Mouse (Mus musculus) neural tube, embryonic 14.5 days (tissue): ENCODE data around the gene March5. TPM values are rescaled to one million over a fixed set of nuclear protein-coding genes. Genes with fewer than 3 reads are reported as not detected.
"Not testable (repeated sequence)": the region's sequence is repeated elsewhere in the genome, so short reads cannot be mapped to it uniquely, and the experiment has no call there.

Experiments used
- ATAC-seq: fragments of 200-750 bp; cut with Nextera tagmentation; 2 replicates; pipeline ENCODE4 v1.8.0; 2017; ENCODE audit warnings: low read depth, mild to moderate bottlenecking, moderate TSS enrichment, moderate library complexity
- H3K27ac ChIP-seq: fragments of 300-500 bp; sonication (generic); 2 replicates; pipeline ENCODE4 v1.5.1; 2014; ENCODE audit warnings: low read depth, mild to moderate bottlenecking, control low read depth, low read length, moderate library complexity, mixed read lengths
- H3K27me3 ChIP-seq: fragments of 300-500 bp; sonication (generic); 2 replicates; pipeline ENCODE4 v1.6.1; 2014; ENCODE audit warnings: low read length; ENCODE audit not compliant: control insufficient read depth, insufficient read depth
- H3K36me3 ChIP-seq: fragments of 300-500 bp; sonication (generic); 2 replicates; pipeline ENCODE4 v1.6.1; 2014; ENCODE audit warnings: low read length, mixed read lengths; ENCODE audit not compliant: control insufficient read depth, insufficient read depth
- H3K4me1 ChIP-seq: fragments of 300-500 bp; sonication (generic); 2 replicates; pipeline ENCODE4 v1.6.1; 2014; ENCODE audit warnings: low read length; ENCODE audit not compliant: control insufficient read depth, insufficient read depth
- H3K4me2 ChIP-seq: fragments of 300-500 bp; sonication (generic); 2 replicates; pipeline ENCODE4 v1.6.1; 2014; ENCODE audit warnings: mild to moderate bottlenecking, low read depth, low read length, control low read depth
- H3K4me3 ChIP-seq: fragments of 300-500 bp; sonication (generic); 2 replicates; pipeline ENCODE4 v1.5.1; 2014; ENCODE audit warnings: low read depth, low read length, control low read depth, mixed read lengths
- H3K9ac ChIP-seq: fragments of 300-500 bp; sonication (generic); replicated peaks from 2 replicates; pipeline ENCODE4 v1.6.1; 2014; ENCODE audit warnings: low read depth, mild to moderate bottlenecking, control low read depth, low read length, mixed read lengths
- H3K9me3 ChIP-seq: fragments of 300-500 bp; sonication (generic); 2 replicates; pipeline ENCODE4 v1.6.1; 2016; ENCODE audit warnings: low read length; ENCODE audit not compliant: control insufficient read depth
- WGBS: fragments of 180-500 bp; shearing (Covaris S2); extraction: QIAGEN DNeasy Blood & Tissue Kit; methylation state at CpG from one replicate; pipeline ENCODE4 v1.1.7; 2014; 5-methylcytosine and 5-hydroxymethylcytosine counted together
- polyA plus RNA-seq: library from polyadenylated mRNA; unstranded; fragments of >200 nt; fragmentation: Nextera tagmentation; extraction: Ambion mirVana; gene quantifications from 2 replicates; pipeline ENCODE4 v1.2.1, GENCODE M21; 2014

Gene March5
- polyA plus RNA-seq, 1 experiment from 2014 or later: 121 TPM

DNA sequence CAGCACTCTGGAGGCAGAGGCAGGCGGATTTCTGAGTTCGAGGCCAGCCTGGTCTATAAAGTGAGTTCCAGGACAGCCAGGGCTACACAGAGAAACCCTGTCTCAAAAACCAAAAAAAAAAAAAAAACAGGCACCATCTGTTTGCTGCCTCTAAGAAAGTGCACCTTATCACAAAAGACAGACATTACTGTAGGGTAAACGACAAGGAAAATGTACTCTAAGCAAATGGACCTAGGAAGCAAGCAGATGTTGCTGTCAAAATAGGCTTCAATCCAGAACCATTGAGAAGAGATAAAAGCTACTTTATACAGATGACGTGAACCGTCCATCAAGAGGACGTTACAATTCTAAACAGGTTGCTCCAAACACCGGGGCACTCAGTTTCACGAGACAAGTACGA lies 25.3 kb downstream of the March5 start:
- H3K36me3 ChIP-seq, H3K9ac ChIP-seq, H3K27me3 ChIP-seq, ATAC-seq, H3K4me1 ChIP-seq, H3K27ac ChIP-seq, H3K9me3 ChIP-seq, H3K4me2 ChIP-seq, H3K4me3 ChIP-seq: not testable (repeated sequence)
- 56% methylated on average over 9 of the region's 9 CpGs for WGBS

DNA sequence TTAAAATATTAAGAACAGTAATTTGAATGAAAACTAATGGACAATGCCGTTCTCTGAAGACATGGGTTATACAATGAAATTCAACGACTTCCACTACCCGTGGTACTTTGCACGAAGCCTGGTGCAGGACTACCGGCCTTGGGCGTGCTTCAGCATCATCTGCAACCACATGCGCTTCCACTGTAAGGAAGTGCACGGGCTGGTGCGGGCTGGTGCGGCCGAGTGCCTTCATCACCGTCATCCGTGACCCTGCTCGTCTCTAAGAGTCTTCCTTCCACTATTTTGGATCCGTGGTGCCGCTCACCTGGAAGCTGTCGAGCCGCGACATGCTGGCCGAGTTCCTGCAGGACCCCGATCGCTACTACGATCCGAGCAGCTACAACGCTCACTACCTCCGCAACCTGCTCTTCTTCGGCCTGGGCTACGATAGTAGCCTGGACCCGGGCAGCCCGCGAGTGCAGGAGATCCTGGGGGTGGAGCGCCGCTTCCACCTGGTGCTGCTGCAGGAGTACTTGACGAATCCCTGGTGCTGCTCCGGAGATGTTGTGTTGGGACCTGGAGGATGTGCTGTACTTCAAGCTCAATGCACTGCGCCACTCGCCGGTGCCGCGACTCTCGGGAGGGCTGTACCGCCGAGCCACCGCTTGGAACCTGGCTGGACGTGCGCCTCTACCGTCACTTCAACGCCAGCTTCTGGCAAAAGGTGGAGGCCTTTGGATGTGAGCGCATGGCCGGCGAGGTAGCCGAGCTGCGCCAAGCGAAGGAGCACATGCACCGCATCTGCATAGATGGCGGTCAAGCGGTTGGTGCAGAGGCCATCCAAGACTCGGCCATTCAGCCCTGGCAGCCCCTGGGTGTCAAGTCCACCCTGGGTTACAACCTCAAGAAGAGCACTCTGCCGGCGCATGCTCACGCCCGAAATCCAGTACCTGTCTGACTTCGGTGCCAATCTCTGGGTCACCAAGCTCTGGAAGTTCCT lies 26.5 kb downstream of the March5 start:
- no peak overlapping the region for H3K27ac ChIP-seq
- H3K36me3 ChIP-seq: no peaks in the 10 kb centered on the region
- H3K9ac ChIP-seq: peak overlapping the region; percentile 52
- WGBS: 4% methylated on average over 63 of the region's 63 CpGs
- H3K4me3 ChIP-seq: peak overlapping the region; percentile 41
- H3K27me3 ChIP-seq: peaks cover 5% of the 10 kb centered on the region; the same call in 1 of the 2 replicates
- no peaks in the 10 kb centered on the region for H3K9me3 ChIP-seq
- peak overlapping the region; percentile 76 for H3K4me2 ChIP-seq
- peak; percentile 84 for ATAC-seq
- no peaks in the 10 kb centered on the region for H3K4me1 ChIP-seq

GRCm38 (mm10) chr19:37235818-37236217 lies 28.5 kb downstream of the March5 start:
- H3K4me2 ChIP-seq: no peak overlapping the region

GRCm38 (mm10) chr19:37237306-37237705 lies 30.0 kb downstream of the March5 start:
- Histone ChIP-seq H3K27ac (no peak overlapping the region), H3K4me3 (no peak overlapping the region), H3K9ac (no peak overlapping the region), H3K36me3 (no peaks in the 10 kb centered on the region), H3K4me2 (no peak overlapping the region), H3K9me3 (no peaks in the 10 kb centered on the region), H3K27me3 (peaks cover 5% of the 10 kb centered on the region; the same call in 1 of the 2 replicates), H3K4me1 (no peaks in the 10 kb centered on the region)
- ATAC-seq: no peak
- 51% methylated on average over 5 of the region's 5 CpGs for WGBS

More at GRCm38 (mm10) chr19:37235818-37236217, 28.5 kb downstream of the March5 start:
- H3K36me3 ChIP-seq: no peaks in the 10 kb centered on the region
- WGBS: 51% methylated on average over 8 of the region's 8 CpGs
- H3K27ac ChIP-seq: no peak overlapping the region
- no peaks in the 10 kb centered on the region for H3K4me1 ChIP-seq
- H3K9me3 ChIP-seq: no peaks in the 10 kb centered on the region
- no peak overlapping the region for H3K9ac ChIP-seq
- ATAC-seq: no peak
- H3K4me3 ChIP-seq: no peak overlapping the region
- peaks cover 5% of the 10 kb centered on the region; the same call in 1 of the 2 replicates for H3K27me3 ChIP-seq

DNA sequence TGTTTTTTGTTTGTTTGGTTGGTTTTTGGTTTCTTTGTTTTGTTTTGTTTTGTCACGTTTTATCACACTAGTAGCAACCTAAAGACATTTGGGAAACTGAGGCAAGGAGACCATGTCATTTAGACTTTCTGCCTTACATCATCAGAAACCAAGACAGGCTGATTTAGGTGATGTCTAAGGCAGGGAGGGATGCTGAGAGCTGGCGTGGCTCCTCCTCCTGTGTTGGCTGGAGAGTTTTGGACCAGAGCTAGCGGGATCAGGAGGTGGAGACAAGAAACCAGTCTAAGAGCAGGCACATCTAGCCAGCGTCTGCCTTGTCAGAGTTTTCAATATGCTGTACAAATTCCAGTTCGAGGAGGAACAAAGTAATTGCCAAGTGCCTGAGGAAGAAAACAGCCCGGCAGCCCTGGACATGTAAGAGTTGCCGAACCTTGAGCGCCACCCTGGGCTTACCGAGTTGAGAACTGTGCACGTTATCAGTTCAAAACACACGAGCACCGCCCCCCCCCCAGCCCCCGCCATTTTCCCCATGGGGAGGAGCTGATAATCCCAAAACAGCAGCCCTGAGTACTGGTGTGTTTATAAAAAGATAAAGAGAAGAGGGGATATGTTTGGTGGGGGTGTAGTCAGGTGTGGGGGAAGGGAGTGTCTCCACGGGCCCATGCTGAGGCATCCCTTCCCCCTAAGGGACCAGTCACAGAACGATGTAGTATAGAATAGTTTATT lies 30.5 kb downstream of the March5 start:
- 14% methylated on average over 15 of the region's 15 CpGs for WGBS
- Histone ChIP-seq H3K4me3 (no peak overlapping the region), H3K27me3 (peaks cover 5% of the 10 kb centered on the region; the same call in 1 of the 2 replicates), H3K36me3 (no peaks in the 10 kb centered on the region), H3K9me3 (no peaks in the 10 kb centered on the region), H3K4me2 (no peak overlapping the region), H3K27ac (no peak overlapping the region), H3K4me1 (no peaks in the 10 kb centered on the region), H3K9ac (no peak overlapping the region)
- ATAC-seq: no peak

DNA sequence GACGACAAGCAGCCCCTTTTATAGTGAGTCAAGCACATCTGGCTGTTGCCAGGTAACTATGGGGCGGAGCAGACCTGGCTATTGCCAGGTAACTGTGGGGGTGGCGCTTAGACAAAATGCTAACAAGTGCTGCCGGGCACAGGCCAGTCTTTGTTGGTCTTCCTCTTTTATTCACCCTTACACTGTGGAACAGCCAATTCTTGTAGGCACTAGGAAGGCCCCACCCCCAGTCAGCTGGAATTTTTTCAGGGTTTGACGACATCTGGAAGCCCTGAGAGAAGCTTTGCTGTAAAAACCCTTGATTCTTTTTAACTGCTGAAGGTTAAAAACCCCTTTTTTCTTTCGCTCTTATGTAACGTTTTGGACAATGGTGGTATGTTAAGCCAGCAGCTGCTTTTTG lies 31.3 kb downstream of the March5 start:
- Histone ChIP-seq H3K36me3 (no peaks in the 10 kb centered on the region), H3K4me3 (no peak overlapping the region), H3K27me3 (peaks cover 5% of the 10 kb centered on the region; the same call in 1 of the 2 replicates), H3K9me3 (no peaks in the 10 kb centered on the region), H3K4me2 (no peak overlapping the region), H3K9ac (no peak overlapping the region), H3K27ac (no peak overlapping the region), H3K4me1 (no peaks in the 10 kb centered on the region)
- no peak for ATAC-seq
- WGBS: 17% methylated on average over 7 of the region's 7 CpGs

GRCm38 (mm10) chr19:37239096-37239495 lies 31.8 kb downstream of the March5 start:
- WGBS: 33% methylated on average over 4 of the region's 4 CpGs
- no peaks in the 10 kb centered on the region for H3K4me1 ChIP-seq
- no peaks in the 10 kb centered on the region for H3K9me3 ChIP-seq
- no peak overlapping the region for H3K27ac ChIP-seq
- no peak overlapping the region for H3K4me2 ChIP-seq
- no peak overlapping the region for H3K9ac ChIP-seq
- H3K27me3 ChIP-seq: peaks cover 4% of the 10 kb centered on the region; the same call in 1 of the 2 replicates
- H3K4me3 ChIP-seq: no peak overlapping the region
- H3K36me3 ChIP-seq: no peaks in the 10 kb centered on the region
- ATAC-seq: no peak

- H3K9ac ChIP-seq: no peak overlapping the region
- no peaks in the 10 kb centered on the region for H3K9me3 ChIP-seq
- H3K4me3 ChIP-seq: no peak overlapping the region
- ATAC-seq: no peak
- no peaks in the 10 kb centered on the region for H3K36me3 ChIP-seq
- H3K27ac ChIP-seq: no peak overlapping the region
- H3K27me3 ChIP-seq: no peaks in the 10 kb centered on the region
- no peaks in the 10 kb centered on the region for H3K4me1 ChIP-seq
- H3K4me2 ChIP-seq: no peak overlapping the region
- WGBS: 76% methylated on average over 5 of the region's 5 CpGs
Measured at GRCm38 (mm10) chr19:37241201-37241600, 33.9 kb downstream of the March5 start.

DNA sequence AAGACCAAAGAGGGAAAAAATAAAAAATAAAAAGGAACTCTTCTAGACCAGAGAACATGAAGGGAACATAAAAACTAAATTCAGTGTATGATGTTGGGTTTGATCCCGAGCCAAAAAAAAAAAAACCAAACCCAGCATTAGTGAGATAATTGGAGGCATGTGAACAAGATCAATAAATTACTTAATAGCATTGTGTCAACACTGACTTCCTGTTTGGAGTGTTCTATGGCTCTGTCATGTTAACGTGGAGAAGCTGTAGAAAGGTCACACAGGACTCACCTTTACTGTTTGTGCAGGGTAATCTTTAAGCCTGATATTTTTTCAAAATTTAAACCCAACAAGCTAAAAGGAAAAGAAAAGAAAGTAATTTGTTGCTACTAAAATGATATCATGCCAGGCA lies 35.4 kb downstream of the March5 start:
- 44% methylated on average over 2 of the region's 2 CpGs for WGBS
- Histone ChIP-seq H3K9me3 (no peaks in the 10 kb centered on the region), H3K27me3 (no peaks in the 10 kb centered on the region), H3K27ac (no peak overlapping the region), H3K4me2 (no peak overlapping the region), H3K9ac (no peak overlapping the region), H3K4me3 (no peak overlapping the region), H3K4me1 (no peaks in the 10 kb centered on the region), H3K36me3 (no peaks in the 10 kb centered on the region)
- no peak for ATAC-seq
